Mouse (Mus musculus) C2C12 (cell line): ENCODE measurements around the gene Apmap.

ENCODE experiments used
- CEBPB ChIP-seq: IDR thresholded peaks from one replicate; pipeline ENCODE4 v1.6.1; 2011; ENCODE audit warnings: low read depth, mild to moderate bottlenecking, control low read depth, moderate library complexity
- CTCF ChIP-seq: IDR thresholded peaks from one replicate; pipeline ENCODE4 v1.5.1; 2011; ENCODE audit not compliant: control insufficient read depth, insufficient read depth, insufficient read length
- MAX ChIP-seq: IDR thresholded peaks from one replicate; pipeline ENCODE4 v1.6.1; 2011; ENCODE audit warnings: mild to moderate bottlenecking, control low read depth
- MYOD1 ChIP-seq: IDR thresholded peaks from one replicate; pipeline ENCODE4 v1.6.1; 2011; ENCODE audit warnings: low read depth; ENCODE audit not compliant: control insufficient read depth, insufficient read length

DNA sequence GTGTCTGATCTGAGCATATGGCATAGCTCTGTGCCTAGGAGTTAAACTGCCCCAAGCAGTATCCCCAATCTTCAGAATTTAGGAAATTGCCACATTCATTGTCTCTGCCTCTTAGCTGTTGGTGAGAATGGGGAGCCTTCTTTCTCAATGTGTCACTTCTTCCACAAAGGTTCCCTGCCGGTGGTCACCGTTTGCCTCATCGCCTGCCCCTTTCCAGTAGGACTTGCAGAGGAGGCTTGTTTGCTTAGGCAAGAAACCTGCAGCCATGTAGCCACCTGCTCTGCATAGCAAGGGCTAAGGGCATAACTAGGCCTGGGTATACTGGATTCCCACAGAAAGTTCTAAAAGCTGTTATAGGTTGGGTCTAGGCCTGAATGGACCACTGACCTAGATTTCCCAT is 35.9 kb downstream of the Apmap start:
- TF ChIP-seq CTCF (no peak), MAX (no peak), MYOD1 (no peak), CEBPB (no peak)
